Mouse (Mus musculus) lung, adult 2 months (tissue): ENCODE measurements around the gene Pop7.

Experiments used
- CTCF ChIP-seq: fragments of 200-500 bp; IDR thresholded peaks from 2 replicates; pipeline ENCODE4 v1.5.1; 2011; ENCODE audit warnings: mild to moderate bottlenecking, low read length, control low read depth; ENCODE audit not compliant: insufficient read depth
- POLR2A ChIP-seq: fragments of 200-500 bp; IDR thresholded peaks from 2 replicates; pipeline ENCODE4 v1.6.1; 2011; ENCODE audit warnings: low read depth, mild to moderate bottlenecking, control low read depth, low read length, borderline replicate concordance; ENCODE audit errors: extremely low read depth

- TF ChIP-seq POLR2A (no peak; the same call in 1 of the 2 replicates), CTCF (no peak)
These were observed 7.7 kb upstream of the Pop7 start for GRCm38 (mm10) chr5:137510014-137510501.
